Mouse (Mus musculus): ENCODE measurements around the gene Nop14.

GRCm38 (mm10) chr5:34633641-34634040 is 26.3 kb downstream of the Nop14 start:
- TF ChIP-seq POLR2A (IDR thresholded peaks at IDR 0.05; ENCODE audit: borderline replicate concordance, insufficient read depth, low read length) (no peak), CTCF (IDR thresholded peaks at IDR 0.05; ENCODE audit: borderline replicate concordance, insufficient read depth, low read depth, low read length) (no peak)
